Mouse (Mus musculus) ES-Bruce4 (cell line): ENCODE data around the gene Gm15319.
"Not testable (repeated sequence)": the region's sequence is repeated elsewhere in the genome, so short reads cannot be mapped to it uniquely, and the experiment has no call there.

Experiments used
- CTCF ChIP-seq: IDR thresholded peaks from one replicate; pipeline ENCODE4 v1.8.1; 2011; ENCODE audit warnings: low read depth, low read length
- POLR2A ChIP-seq: IDR thresholded peaks from one replicate; pipeline ENCODE4 v1.8.1; 2011; ENCODE audit warnings: low read length; ENCODE audit not compliant: insufficient read depth

DNA sequence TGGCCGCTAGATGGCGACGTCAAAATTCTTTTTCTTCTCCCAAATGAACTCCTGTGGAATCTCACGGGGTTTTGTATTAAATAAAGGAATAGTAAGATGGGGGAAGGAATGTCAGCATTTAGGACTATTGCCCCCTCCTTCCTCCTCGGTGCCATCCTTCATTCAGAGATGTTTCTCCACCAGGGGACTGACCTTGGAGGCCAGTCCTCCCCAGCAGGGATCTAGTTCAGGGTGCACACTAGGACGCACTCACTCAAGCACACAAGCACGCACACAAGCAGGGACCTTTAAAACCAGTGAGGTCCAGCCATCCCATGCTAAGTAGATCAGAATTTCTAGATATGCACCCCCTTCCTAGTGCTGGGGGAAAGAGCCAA, 26.3 kb upstream of the Gm15319 start:
- not testable (repeated sequence) for TF ChIP-seq CTCF, POLR2A
